Comparison of ENCODE assay signal across 12 mouse cellular contexts in genomic region chr12:25830057-25830456, GRCm38 (mm10).
"Had no signal": no experiment of that assay in that cellular context is flagged by ENCODE, and none has a peak within 500 bp of the region (broad histone marks: within the 10 kb centered on the region; RNA-seq: fewer than 3 reads in every experiment).

No protein-coding gene starts in this region.

- H3K9me3 ChIP-seq: limb, embryonic 13.5 days; midbrain, embryonic 13.5 days; neural tube, embryonic 12.5 days had no signal

- DNase-seq: kidney, postnatal 36 days; layer of hippocampus, adult 9-11 months; layer of hippocampus, postnatal 36 days; lung, adult 18-20 months; lung, postnatal 36 days; thymus, postnatal 4 days had no signal

- H3K9ac ChIP-seq: limb, embryonic 13.5 days; liver, embryonic 14.5 days; midbrain, embryonic 13.5 days; neural tube, embryonic 12.5 days had no signal

- H3K36me3 ChIP-seq: limb, embryonic 13.5 days; midbrain, embryonic 13.5 days; neural tube, embryonic 12.5 days had no signal

- ATAC-seq: midbrain, embryonic 13.5 days had no signal

- H3K4me3 ChIP-seq: limb, embryonic 13.5 days; midbrain, embryonic 13.5 days; neural tube, embryonic 12.5 days had no signal

- H3K4me2 ChIP-seq: limb, embryonic 13.5 days; midbrain, embryonic 13.5 days; neural tube, embryonic 12.5 days had no signal

- H3K27me3 ChIP-seq: limb, embryonic 13.5 days; midbrain, embryonic 13.5 days; neural tube, embryonic 12.5 days had no signal

- H3K27ac ChIP-seq: kidney, postnatal 0 days; limb, embryonic 13.5 days; liver, embryonic 14.5 days; midbrain, embryonic 13.5 days; neural tube, embryonic 12.5 days; stomach, postnatal 0 days had no signal
